ENCODE assay signal across 12 mouse cellular contexts in the genomic region with DNA sequence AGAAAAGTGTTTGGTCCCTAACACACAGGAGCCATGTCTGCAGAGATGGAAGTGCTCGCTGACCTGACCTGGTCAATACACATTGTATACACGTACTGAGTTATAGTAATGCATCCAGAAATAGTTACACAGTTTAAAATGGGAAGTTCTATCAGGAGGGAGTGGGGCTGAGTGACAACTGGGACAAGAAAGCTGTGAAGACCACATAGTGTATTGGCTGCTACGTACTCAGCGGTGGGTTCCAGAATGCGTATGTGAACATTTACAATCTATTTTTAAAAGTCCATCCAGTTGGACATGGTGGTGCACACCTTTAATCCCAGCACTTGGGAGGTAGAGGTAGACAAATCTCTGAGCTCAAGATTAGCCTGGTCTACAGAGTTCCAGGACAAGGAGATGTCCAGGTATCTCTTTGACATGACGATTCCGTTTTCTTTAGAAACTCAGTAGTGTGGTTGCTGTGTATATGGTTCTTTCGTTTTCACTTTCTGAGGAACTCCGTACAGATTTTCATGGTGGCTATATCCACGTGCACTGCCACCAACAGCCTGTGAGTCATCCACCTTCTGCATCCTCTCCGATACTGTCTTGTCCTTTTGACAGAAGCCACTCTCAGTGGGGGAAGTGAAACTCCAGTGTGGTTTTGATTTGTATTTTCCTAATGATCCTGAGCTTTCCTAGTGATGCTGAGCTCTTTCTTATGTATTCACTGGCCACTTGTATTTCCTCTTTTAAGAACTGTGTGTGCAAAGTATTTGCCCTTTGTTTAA.
DNase-seq lines count a peak whose midpoint lies in the region; ATAC-seq lines count a peak whose summit lies in the region.
"Had no signal": no experiment of that assay in that cellular context is flagged by ENCODE, and none has a peak within 500 bp of the region (broad histone marks: within the 10 kb centered on the region; RNA-seq: fewer than 3 reads in every experiment).

No protein-coding gene starts in this region.

- no peak overlapping the region for H3K27ac ChIP-seq in heart, embryonic 10.5 days
- H3K27ac ChIP-seq in liver, embryonic 12.5 days: no peak overlapping the region
- H3K27ac ChIP-seq: forebrain, embryonic 13.5 days; heart, embryonic 13.5 days; limb, embryonic 15.5 days; stomach, embryonic 15.5 days had no signal

- H3K36me3 ChIP-seq in heart, embryonic 10.5 days: no peaks in the 10 kb centered on the region
- no peaks in the 10 kb centered on the region for H3K36me3 ChIP-seq in liver, embryonic 12.5 days
- H3K36me3 ChIP-seq: heart, embryonic 13.5 days; limb, embryonic 15.5 days; stomach, embryonic 15.5 days had no signal

- H3K4me3 ChIP-seq in heart, embryonic 10.5 days: no peak overlapping the region
- no peak overlapping the region for H3K4me3 ChIP-seq in liver, embryonic 12.5 days
- H3K4me3 ChIP-seq: forebrain, embryonic 13.5 days; heart, embryonic 13.5 days; limb, embryonic 15.5 days; stomach, embryonic 15.5 days had no signal

- 74% methylated on average over 11 of the region's 11 CpGs for WGBS in heart, embryonic 10.5 days
- 46% methylated on average over 11 of the region's 11 CpGs for WGBS in liver, embryonic 12.5 days (ENCODE audit: insufficient replicate concordance)

- H3K27me3 ChIP-seq in heart, embryonic 10.5 days (ENCODE audit: insufficient read depth, poor library complexity, severe bottlenecking): no peaks in the 10 kb centered on the region
- no peaks in the 10 kb centered on the region for H3K27me3 ChIP-seq in liver, embryonic 12.5 days (replicated peaks)
- H3K27me3 ChIP-seq: forebrain, embryonic 13.5 days; heart, embryonic 13.5 days; limb, embryonic 15.5 days; stomach, embryonic 15.5 days had no signal

- no peaks in the 10 kb centered on the region for H3K9me3 ChIP-seq in heart, embryonic 10.5 days
- H3K9me3 ChIP-seq in liver, embryonic 12.5 days (replicated peaks): no peaks in the 10 kb centered on the region
- H3K9me3 ChIP-seq: forebrain, embryonic 13.5 days; heart, embryonic 13.5 days; limb, embryonic 15.5 days; stomach, embryonic 15.5 days had no signal

- ATAC-seq in liver, embryonic 12.5 days: no peak
- peak; percentile 99 for ATAC-seq in monocyte, adult 5-6 weeks (replicated peaks; ENCODE audit: insufficient number of reproducible peaks, low FRiP score, low TSS enrichment, poor library complexity, severe bottlenecking)
- ATAC-seq: forebrain, embryonic 13.5 days had no signal

- no peak overlapping the region for H3K9ac ChIP-seq in liver, embryonic 12.5 days
- H3K9ac ChIP-seq: forebrain, embryonic 13.5 days; heart, embryonic 13.5 days; limb, embryonic 15.5 days; stomach, embryonic 15.5 days had no signal

- no peaks in the 10 kb centered on the region; the same call in 1 of the 2 replicates for H3K4me1 ChIP-seq in heart, embryonic 10.5 days
- peaks cover 4% of the 10 kb centered on the region for H3K4me1 ChIP-seq in liver, embryonic 12.5 days
- H3K4me1 ChIP-seq: forebrain, embryonic 13.5 days had no signal

- peak; percentile 41 for DNase-seq in heart, adult 8-10 months (ENCODE audit: low spot score)
- no peak for DNase-seq in heart, embryonic 10.5 days (ENCODE audit: low spot score)
- peak; percentile 68 for DNase-seq in CD4-positive, CD25-positive, alpha-beta regulatory T cell, adult 2 months (ENCODE audit: low read depth, low spot score)
- DNase-seq in retina, postnatal 1 day: no peak
- DNase-seq in right cerebral cortex, adult 2 months (ENCODE audit: low spot score in 2 of 2): no peak
- DNase-seq in layer of hippocampus, adult 8-10 months (ENCODE audit: low spot score in 2 of 2): no peak

- H3K4me2 ChIP-seq in liver, embryonic 12.5 days: peak overlapping the region; percentile 30
- H3K4me2 ChIP-seq: forebrain, embryonic 13.5 days; heart, embryonic 13.5 days; limb, embryonic 15.5 days; stomach, embryonic 15.5 days had no signal

Comparison
In these comparisons a context has a peak if more than half of its experiments do, and no peak if none do; other contexts are left out.
1. DNase-seq: peak in heart, adult 8-10 months (single experiment) and CD4-positive, CD25-positive, alpha-beta regulatory T cell, adult 2 months (single experiment); none in heart, embryonic 10.5 days (single experiment), retina, postnatal 1 day (single experiment), right cerebral cortex, adult 2 months (0 of 2) and layer of hippocampus, adult 8-10 months (0 of 2).